Mouse (Mus musculus): ENCODE measurements around the gene Grik2. TPM values are rescaled to one million over a fixed set of nuclear protein-coding genes. Genes with fewer than 3 reads are reported as not detected.
"Not testable (repeated sequence)": the region's sequence is repeated elsewhere in the genome, so short reads cannot be mapped to it uniquely, and the experiment has no call there.

The Grik2 gene
- polyA plus RNA-seq, 1 experiment from 2014 or later: 29.2 TPM

GRCm38 (mm10) chr10:49154134-49154533 lies 634.4 kb downstream of the Grik2 start:
- Histone ChIP-seq H3K4me3 (ENCODE audit: low read length) (no peak overlapping the region), H3K4me2 (ENCODE audit: low read length) (no peak overlapping the region), H3K9me3 (ENCODE audit: control insufficient read depth, low read length) (no peaks in the 10 kb centered on the region), H3K27me3 (replicated peaks; ENCODE audit: control insufficient read depth, insufficient read depth, low read length) (no peaks in the 10 kb centered on the region), H3K27ac (ENCODE audit: low read depth, low read length) (no peak overlapping the region), H3K36me3 (ENCODE audit: control insufficient read depth, insufficient read depth, low read length) (no peaks in the 10 kb centered on the region), H3K4me1 (ENCODE audit: control insufficient read depth, insufficient read depth, low read depth, low read length) (no peaks in the 10 kb centered on the region), H3K9ac (ENCODE audit: low read depth, low read length) (no peak overlapping the region)
- ATAC-seq: no peak
- 61% methylated on average over 4 of the region's 4 CpGs for WGBS

DNA sequence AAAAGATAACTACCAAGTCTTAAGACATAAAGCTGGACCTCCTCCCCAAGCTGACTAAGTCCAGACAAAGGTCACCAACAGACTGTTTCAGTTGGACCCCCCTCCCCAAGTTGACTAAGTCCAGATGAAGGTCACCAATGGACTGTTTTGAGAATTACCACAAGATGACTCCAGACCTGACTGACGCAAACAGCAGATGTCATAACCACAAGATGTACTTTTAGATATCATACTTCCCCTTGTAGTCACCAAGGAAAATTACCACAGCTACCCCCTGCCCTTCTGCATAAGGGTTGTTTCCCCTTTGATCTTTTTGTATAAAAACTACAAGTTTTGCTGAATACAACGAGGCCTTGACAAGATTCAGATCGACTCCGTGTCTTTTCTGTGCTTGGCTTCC lies 637.1 kb downstream of the Grik2 start:
- not testable (repeated sequence) for H3K36me3 ChIP-seq (ENCODE audit: control insufficient read depth, insufficient read depth, low read length); H3K4me3 ChIP-seq (ENCODE audit: low read length); H3K9ac ChIP-seq (ENCODE audit: low read depth, low read length); H3K27me3 ChIP-seq (replicated peaks; ENCODE audit: control insufficient read depth, insufficient read depth, low read length); ATAC-seq; H3K4me2 ChIP-seq (ENCODE audit: low read length); H3K4me1 ChIP-seq (ENCODE audit: control insufficient read depth, insufficient read depth, low read depth, low read length); H3K27ac ChIP-seq (ENCODE audit: low read depth, low read length); H3K9me3 ChIP-seq (ENCODE audit: control insufficient read depth, low read length)
- 90% methylated on average over 4 of the region's 4 CpGs for WGBS

GRCm38 (mm10) chr10:49149714-49150113 lies 638.9 kb downstream of the Grik2 start:
- no peak overlapping the region for H3K9ac ChIP-seq (ENCODE audit: low read depth, low read length)
- H3K27ac ChIP-seq (ENCODE audit: low read depth, low read length): no peak overlapping the region
- H3K36me3 ChIP-seq (ENCODE audit: control insufficient read depth, insufficient read depth, low read length): no peaks in the 10 kb centered on the region
- H3K27me3 ChIP-seq (replicated peaks; ENCODE audit: control insufficient read depth, insufficient read depth, low read length): no peaks in the 10 kb centered on the region
- no peak overlapping the region for H3K4me3 ChIP-seq (ENCODE audit: low read length)
- no peaks in the 10 kb centered on the region for H3K4me1 ChIP-seq (ENCODE audit: control insufficient read depth, insufficient read depth, low read depth, low read length)
- no peaks in the 10 kb centered on the region for H3K9me3 ChIP-seq (ENCODE audit: control insufficient read depth, low read length)
- WGBS: 42% methylated on average over 4 of the region's 4 CpGs
- H3K4me2 ChIP-seq (ENCODE audit: low read length): no peak overlapping the region
- ATAC-seq: peak; percentile 70; the same call in 1 of the 2 replicates

DNA sequence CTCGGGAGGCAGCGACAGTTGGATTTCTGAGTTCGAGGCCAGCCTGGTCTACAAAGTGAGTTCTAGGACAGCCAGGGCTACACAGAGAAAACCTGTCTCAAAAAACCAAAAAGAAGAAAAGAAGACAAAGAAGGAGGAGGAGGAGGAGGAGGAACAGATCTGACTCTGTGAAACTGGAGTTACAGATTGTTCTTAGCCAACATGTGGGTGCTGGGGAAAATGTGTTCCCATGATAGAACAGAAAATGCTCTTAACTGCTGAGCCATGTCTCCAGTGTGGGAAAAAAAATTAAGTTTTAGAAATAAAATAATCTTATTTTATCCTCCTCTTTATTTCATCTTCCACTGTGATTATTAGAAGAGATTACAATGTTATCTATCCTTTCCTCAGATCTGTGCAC lies 645.9 kb downstream of the Grik2 start:
- no peak overlapping the region for H3K9ac ChIP-seq (ENCODE audit: low read depth, low read length)
- H3K27me3 ChIP-seq (replicated peaks; ENCODE audit: control insufficient read depth, insufficient read depth, low read length): no peaks in the 10 kb centered on the region
- H3K4me1 ChIP-seq (ENCODE audit: control insufficient read depth, insufficient read depth, low read depth, low read length): no peaks in the 10 kb centered on the region
- H3K36me3 ChIP-seq (ENCODE audit: control insufficient read depth, insufficient read depth, low read length): no peaks in the 10 kb centered on the region
- H3K27ac ChIP-seq (ENCODE audit: low read depth, low read length): no peak overlapping the region
- whole genome bisulfite sequencing: 97% methylated on average over 3 of the region's 3 CpGs
- no peaks in the 10 kb centered on the region for H3K9me3 ChIP-seq (ENCODE audit: control insufficient read depth, low read length)
- H3K4me3 ChIP-seq (ENCODE audit: low read length): no peak overlapping the region
- H3K4me2 ChIP-seq (ENCODE audit: low read length): no peak overlapping the region
- no peak for ATAC-seq

DNA sequence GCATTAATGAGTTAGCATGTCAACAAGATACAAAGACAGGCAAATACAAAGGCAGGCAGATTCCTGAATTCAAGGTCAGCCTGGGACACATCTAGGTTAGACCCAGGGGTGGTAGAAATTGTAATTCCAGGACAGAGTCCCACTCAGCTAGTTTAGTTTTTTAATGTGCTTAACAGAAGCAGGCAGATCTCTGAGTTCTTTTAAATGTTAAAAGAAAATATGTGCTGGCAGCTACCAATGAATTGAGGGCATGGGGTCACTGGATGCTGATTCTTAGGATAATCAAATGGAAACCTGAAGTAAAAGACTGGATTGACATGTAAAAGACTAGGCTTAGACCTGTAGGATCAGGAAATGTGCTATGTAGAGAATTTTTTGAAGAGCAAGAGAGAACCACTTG lies 651.8 kb downstream of the Grik2 start:
- ATAC-seq: no peak
- Histone ChIP-seq H3K4me3 (ENCODE audit: low read length) (no peak overlapping the region), H3K27me3 (replicated peaks; ENCODE audit: control insufficient read depth, insufficient read depth, low read length) (no peaks in the 10 kb centered on the region), H3K36me3 (ENCODE audit: control insufficient read depth, insufficient read depth, low read length) (no peaks in the 10 kb centered on the region), H3K9me3 (ENCODE audit: control insufficient read depth, low read length) (no peaks in the 10 kb centered on the region), H3K27ac (ENCODE audit: low read depth, low read length) (no peak overlapping the region), H3K9ac (ENCODE audit: low read depth, low read length) (no peak overlapping the region), H3K4me1 (ENCODE audit: control insufficient read depth, insufficient read depth, low read depth, low read length) (no peaks in the 10 kb centered on the region), H3K4me2 (ENCODE audit: low read length) (no peak overlapping the region)

DNA sequence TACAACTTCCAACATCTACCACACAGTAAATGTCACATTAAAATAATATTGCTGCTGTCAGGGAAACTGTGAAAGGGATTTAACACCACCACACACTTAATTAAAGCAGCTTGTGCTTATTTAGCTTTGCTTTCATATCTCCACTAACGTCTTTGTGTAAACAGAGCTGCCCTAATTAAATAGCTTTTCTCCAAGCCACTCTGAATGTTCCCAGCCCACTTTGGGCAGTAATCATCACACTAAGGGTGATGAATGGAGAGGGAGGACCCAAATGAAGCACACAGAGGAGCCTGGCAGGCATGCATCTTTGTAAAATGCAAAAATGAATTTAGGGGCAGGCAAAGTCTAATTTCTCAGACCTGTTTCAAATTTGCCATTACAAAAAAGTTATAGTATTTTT lies 657.3 kb downstream of the Grik2 start:
- 2% methylated on average over 1 of the region's 1 CpGs for WGBS
- no peak overlapping the region for H3K4me3 ChIP-seq (ENCODE audit: low read length)

GRCm38 (mm10) chr10:49050339-49050738 lies 738.2 kb downstream of the Grik2 start:
- Histone ChIP-seq H3K4me2 (ENCODE audit: low read length) (no peak overlapping the region), H3K9me3 (ENCODE audit: control insufficient read depth, low read length) (no peaks in the 10 kb centered on the region), H3K27ac (ENCODE audit: low read depth, low read length) (no peak overlapping the region), H3K36me3 (ENCODE audit: control insufficient read depth, insufficient read depth, low read length) (no peaks in the 10 kb centered on the region), H3K4me3 (ENCODE audit: low read length) (no peak overlapping the region), H3K4me1 (ENCODE audit: control insufficient read depth, insufficient read depth, low read depth, low read length) (no peaks in the 10 kb centered on the region), H3K27me3 (replicated peaks; ENCODE audit: control insufficient read depth, insufficient read depth, low read length) (no peaks in the 10 kb centered on the region), H3K9ac (ENCODE audit: low read depth, low read length) (no peak overlapping the region)
- no peak for ATAC-seq

More for the DNA sequence above, 657.3 kb downstream of the Grik2 start:
- no peaks in the 10 kb centered on the region for H3K27me3 ChIP-seq (replicated peaks; ENCODE audit: control insufficient read depth, insufficient read depth, low read length)
- peak; percentile 50; the same call in 1 of the 2 replicates for ATAC-seq
- no peak overlapping the region for H3K27ac ChIP-seq (ENCODE audit: low read depth, low read length)
- no peaks in the 10 kb centered on the region for H3K36me3 ChIP-seq (ENCODE audit: control insufficient read depth, insufficient read depth, low read length)
- no peak overlapping the region for H3K4me2 ChIP-seq (ENCODE audit: low read length)
- H3K9ac ChIP-seq (ENCODE audit: low read depth, low read length): no peak overlapping the region
- H3K9me3 ChIP-seq (ENCODE audit: control insufficient read depth, low read length): no peaks in the 10 kb centered on the region
- H3K4me1 ChIP-seq (ENCODE audit: control insufficient read depth, insufficient read depth, low read depth, low read length): no peaks in the 10 kb centered on the region

DNA sequence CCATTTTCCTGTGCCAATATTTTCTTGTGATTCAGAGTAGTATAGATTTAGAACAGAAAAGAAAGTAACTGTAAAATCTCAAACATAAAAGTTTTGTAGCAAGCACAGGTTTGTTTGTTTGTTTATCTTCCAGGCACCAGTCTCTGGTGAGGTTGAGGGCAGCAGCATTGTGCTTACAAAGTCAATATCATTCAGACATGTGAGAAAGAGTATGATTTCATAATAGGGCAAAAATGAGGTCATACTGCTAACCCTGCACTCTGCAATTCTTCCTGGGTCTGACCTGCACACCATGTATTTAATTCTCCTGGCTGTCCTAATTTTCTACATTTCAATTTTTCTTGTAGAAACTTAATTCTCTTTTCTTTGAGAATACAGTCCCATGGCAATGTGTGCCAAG lies 739.2 kb downstream of the Grik2 start:
- no peak overlapping the region for H3K27ac ChIP-seq (ENCODE audit: low read depth, low read length)
- ATAC-seq: no peak
- no peak overlapping the region for H3K4me2 ChIP-seq (ENCODE audit: low read length)

More for the DNA sequence above, 739.2 kb downstream of the Grik2 start:
- Histone ChIP-seq H3K4me1 (ENCODE audit: control insufficient read depth, insufficient read depth, low read depth, low read length) (no peaks in the 10 kb centered on the region), H3K36me3 (ENCODE audit: control insufficient read depth, insufficient read depth, low read length) (no peaks in the 10 kb centered on the region), H3K9ac (ENCODE audit: low read depth, low read length) (no peak overlapping the region), H3K27me3 (replicated peaks; ENCODE audit: control insufficient read depth, insufficient read depth, low read length) (no peaks in the 10 kb centered on the region), H3K9me3 (ENCODE audit: control insufficient read depth, low read length) (no peaks in the 10 kb centered on the region), H3K4me3 (ENCODE audit: low read length) (no peak overlapping the region)

Measured in hindbrain, embryonic 16.5 days (tissue).